Mouse (Mus musculus) cerebral cortex, adult 2 months (tissue): ENCODE measurements around the gene Mesp2.

Experiments used
- WGBS: fragments of 180-500 bp; shearing (Covaris S2); methylation state at CpG from one replicate; pipeline ENCODE4 v1.1.7; 2018; 5-methylcytosine and 5-hydroxymethylcytosine counted together

Gene Mesp2

DNA sequence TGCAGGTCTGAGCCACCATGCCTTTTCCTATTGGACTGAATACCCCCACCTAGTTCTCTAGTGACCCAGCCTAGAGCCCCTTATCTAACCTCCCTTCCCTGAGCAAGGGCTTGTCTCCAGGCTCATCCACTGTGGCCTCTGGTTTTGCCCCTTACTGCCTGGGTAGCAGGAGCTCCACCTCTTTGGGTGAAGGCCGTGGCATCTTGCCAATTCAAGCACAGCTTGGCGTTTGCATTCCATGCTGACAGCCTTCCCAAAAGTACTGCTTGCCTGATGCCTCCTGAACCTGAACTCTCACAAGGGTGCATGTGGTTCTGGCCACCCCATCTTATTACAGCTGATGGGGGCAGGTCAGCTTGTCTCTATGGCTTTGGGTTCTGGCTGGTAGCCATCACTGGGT lies 6.6 kb upstream of the Mesp2 start:
- 45% methylated on average over 2 of the region's 2 CpGs for WGBS

DNA sequence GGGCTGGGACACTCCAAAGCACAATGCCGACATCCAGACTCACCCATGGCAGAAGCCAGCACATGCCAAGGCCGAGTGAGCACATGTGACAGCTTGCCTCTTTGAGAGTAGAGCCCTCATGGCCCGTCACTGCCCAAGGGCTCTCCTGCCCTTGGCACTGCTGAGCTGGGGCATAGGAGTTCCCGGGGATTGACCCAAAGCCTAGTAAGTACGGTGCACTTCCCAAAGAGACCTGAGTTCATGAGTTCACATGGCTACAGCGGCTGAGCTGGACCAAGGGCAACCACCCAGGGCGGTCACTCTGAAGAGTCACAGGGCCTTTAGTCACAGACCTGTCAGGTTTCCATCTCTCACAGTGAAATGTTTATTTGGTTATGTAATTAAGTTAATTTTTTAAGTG lies 2.0 kb upstream of the Mesp2 start:
- WGBS: 91% methylated on average over 7 of the region's 7 CpGs

DNA sequence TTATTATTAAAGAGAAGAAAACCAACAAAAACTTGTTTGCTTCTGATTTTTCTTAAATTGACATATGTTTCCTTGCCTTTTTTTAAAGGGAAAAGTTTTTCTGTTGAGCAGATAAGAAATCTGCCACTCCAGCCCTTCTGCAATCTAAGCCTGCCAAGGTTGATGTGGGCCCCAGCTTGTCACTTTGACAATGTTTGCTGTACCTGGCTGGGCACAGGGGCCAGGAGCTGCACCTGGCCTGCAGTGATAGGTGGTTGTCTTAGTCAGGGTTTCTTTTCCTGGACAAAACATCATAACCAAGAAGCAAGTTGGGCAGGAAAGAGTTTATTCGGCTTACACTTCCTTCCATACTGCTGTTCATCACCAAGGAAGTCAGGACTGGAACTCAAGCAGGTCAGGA lies 2.9 kb downstream of the Mesp2 start:
- WGBS: 94% methylated on average over 1 of the region's 1 CpGs

DNA sequence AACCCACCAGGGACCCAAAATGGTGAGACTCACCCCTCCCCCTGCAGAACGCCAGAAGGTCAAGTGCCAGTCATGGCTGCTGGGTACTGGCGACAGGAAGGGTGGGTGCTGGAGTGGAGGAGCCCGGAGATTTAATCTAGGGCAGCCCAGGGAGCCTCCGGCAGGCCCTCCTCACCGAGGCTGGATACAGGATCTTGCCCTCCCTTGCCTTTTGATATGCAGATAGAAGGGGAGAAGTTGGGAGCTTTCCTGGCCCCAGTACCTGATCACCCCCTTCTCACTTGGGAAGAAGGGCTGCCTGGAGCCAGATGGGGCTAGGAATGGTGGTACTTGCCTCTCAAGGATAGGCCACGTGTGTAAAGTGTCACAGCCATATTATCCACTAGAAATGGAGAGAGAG lies 7.8 kb downstream of the Mesp2 start:
- 30% methylated on average over 6 of the region's 6 CpGs for WGBS

DNA sequence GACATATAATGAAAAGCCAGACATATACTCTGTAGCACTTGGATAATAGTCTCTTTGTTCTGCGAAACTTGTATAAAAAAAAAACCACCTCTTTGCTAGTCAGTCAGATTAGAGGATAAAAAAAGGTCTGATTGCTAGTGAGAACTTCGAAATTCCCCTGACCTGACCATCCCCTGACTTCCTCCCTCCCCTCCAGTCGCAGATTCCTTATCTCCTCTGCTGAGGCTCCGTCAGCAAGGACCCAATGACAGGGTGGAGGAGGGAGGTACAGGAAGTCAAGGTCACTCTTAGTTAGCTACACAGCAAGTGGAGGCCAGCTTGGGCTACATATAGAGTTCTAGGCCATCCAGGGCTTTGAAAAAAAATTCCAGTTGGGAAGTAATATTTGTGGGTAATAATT lies 9.0 kb downstream of the Mesp2 start:
- 70% methylated on average over 4 of the region's 4 CpGs for WGBS

DNA sequence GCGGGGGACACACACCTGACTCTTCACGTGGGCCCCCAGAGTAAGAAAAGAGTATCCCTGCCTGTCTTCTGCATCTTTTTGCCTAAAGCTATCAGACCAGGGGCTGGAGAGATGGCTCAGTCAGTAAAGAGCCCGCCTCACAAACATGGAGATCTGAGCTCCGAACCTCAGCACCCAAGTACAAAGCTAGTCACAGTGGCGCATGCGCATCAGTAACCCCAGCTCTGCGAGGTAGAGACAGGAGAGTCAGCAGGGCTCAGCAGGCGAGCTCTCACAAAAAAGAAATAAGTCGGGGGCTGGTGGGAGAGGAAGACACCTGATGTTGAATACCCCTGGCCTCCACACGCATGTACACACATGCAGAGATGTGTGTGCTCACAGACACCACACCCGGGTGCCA lies 9.5 kb downstream of the Mesp2 start:
- 80% methylated on average over 11 of the region's 11 CpGs for WGBS

DNA sequence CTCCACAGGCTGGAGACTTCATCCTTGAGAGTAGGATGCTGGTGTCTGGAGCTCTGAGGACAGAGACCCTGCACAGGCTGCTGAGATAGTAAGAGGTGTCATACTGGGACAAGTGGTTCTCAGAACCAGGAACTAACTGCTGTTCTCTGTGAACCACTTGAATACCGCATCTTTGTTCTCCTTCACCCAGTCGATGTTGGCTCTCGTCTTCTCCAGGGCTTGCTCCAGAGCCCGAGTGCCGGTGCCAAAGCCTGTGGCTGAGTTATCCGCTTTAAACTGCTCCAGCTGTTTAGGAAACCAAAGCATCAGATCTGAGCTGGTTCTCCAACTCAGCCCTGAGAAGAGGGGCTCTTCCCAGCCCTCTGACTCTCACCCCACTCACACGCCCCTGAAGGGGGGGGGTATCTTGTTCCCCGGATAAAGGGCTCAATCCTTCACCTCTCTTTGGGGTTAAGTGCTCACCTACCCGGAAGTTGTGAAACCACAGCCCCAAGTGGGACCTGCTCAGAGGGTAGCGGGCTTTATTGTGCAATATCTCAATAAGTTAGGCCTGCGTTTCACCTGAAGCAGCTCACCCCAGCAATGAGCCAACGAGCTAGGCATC lies 11.7 kb downstream of the Mesp2 start:
- WGBS: 66% methylated on average over 12 of the region's 12 CpGs

DNA sequence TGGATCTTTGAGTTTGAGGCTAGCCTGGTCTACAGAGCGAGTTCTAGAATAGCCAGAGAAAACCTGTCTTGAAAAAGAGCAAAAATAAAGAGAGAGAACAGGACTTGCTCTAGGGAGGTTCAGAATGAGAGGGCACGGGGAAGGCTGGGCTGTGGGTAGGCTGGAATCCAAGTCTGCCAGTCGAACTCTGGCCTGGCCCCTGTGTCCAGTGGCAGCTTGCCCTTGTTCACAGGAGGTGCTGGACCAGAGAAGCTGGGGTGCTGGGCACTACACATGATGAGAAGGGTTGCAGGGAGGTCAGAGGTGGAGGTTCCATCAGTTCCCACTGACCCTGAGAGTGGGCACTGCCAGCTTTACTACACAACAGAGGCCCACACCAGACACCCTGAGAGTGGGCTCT lies 17.8 kb downstream of the Mesp2 start:
- 79% methylated on average over 3 of the region's 3 CpGs for WGBS

DNA sequence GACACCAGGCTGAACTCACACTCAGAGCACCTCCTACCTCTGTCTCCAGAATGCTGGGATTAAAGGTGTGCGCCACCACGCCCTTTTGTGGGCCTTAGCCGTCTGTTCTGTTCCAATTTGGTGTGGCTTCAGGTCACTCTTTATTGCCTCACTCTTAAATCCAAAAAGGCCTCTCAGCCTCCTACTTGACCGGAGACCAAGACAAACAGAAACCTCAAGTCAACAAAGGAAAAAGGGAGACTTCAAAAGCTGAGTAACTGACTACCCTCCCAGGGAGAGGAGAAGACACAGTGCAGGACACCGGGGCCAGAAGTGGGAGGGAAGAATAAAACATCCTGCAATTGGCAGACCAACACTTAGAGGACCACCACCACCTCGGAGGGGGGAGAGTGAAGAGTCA lies 20.6 kb downstream of the Mesp2 start:
- WGBS: 75% methylated on average over 6 of the region's 6 CpGs

DNA sequence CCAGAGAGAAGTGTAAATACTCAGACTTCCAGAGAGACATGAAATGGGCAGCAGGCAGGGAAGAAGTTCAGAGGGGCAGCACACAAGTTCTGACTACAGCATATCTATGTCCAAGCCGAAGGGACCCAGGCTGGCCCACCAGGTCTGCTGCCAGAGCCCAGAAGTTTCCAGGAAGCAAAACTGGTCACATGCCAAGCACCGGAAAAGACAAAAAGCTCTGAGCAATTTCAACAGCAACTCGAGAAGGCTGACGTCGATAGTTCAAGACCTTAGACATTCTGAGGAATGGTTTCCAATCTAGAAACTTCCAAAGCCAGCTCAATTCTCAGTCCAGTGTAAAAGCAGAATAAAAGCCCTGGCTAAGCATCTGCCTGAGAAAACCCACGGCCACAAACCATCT lies 21.1 kb downstream of the Mesp2 start:
- WGBS: 52% methylated on average over 6 of the region's 6 CpGs

DNA sequence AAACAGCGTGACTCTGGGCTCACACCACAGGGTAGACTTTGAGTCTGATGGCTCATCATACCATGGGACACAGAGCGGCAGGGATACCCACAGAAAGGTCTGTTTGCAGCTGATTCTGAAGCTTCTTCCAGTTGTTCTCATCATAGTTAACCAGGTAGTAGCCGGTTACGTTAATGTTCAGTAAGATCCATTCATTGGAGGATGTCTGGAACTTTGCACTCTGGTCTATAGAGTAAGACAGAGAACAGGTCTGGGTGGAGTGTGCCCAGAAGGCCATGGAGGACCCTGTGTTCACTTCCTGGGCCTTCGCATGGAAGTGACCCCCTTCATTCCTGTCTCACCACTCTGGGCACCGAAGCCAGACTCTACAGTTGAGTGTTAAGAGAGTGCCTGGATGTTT lies 24.7 kb downstream of the Mesp2 start:
- 95% methylated on average over 6 of the region's 6 CpGs for WGBS

DNA sequence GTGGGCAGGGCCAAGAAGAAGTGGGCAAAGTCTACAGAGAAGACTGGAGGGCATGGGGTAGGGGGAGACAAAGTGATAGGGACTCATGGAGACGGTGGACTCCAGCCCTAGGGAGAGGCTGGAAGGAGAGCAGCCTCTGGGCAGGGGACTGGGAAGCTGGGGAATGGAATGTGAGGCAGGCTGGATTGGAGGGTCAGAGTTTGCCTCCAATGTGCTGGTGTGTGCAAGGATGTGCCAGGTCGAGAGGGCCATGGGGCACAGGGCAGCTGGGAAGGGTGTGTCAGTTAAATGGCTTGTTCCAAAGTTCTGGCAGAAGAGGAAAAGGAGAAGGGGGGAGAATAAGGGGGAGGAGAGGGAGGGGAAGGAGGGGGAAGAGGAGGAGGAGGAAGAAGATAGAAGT lies 26.7 kb downstream of the Mesp2 start:
- 80% methylated on average over 2 of the region's 2 CpGs for WGBS

DNA sequence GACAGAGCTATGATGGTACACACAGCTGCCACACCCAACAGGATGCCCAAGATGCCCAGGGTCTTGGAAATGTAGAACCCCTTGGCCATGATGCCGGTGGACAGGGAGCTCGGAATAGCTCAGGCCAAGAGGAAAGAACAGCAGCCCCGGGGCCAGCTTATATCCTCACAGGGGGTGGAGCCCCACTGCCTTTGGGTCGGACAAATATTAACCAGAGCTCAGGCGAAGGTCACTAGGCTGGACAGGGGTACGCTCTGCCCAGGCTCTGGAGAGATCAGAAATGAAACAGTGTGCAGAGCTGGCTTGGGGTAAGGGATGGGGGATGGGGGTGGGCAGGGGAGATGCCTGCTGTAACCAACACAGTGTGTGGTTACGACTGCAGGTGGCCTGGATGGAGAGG lies 31.6 kb downstream of the Mesp2 start:
- WGBS: 79% methylated on average over 7 of the region's 7 CpGs

DNA sequence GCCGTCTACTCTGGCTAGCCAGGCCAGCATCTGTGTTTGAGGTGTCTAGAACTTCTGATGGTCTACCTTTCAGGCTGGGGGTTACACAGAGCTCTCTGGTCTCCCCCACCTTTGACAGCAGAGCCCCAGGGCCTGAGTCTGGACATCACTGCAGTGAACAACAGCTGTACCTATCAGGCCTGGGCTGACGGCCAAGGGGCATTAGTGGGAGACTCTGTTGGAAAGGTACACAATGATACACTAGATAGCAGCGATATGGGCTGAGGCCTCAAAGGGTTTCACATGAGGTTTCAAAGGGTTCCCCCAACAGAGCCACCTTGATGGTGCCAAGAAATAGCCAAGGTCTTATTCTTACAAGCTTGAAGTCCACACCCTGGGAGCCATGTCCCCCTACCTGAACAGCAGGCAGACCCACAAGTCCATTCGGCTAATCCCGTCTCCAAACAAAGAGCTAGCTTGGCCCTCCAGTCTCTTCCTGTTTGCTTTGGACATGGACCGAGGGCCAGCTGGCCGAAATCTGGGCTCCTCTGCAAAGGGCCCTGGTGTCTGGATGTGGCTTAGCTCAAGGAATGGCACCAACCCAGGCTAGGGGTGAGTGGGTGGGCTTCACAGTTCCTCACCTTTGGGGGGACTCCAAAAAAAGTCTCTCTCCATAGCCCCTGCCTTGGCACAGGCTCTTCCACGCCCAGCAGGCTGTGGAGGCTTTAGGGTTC lies 33.7 kb downstream of the Mesp2 start:
- WGBS: 76% methylated on average over 8 of the region's 8 CpGs

DNA sequence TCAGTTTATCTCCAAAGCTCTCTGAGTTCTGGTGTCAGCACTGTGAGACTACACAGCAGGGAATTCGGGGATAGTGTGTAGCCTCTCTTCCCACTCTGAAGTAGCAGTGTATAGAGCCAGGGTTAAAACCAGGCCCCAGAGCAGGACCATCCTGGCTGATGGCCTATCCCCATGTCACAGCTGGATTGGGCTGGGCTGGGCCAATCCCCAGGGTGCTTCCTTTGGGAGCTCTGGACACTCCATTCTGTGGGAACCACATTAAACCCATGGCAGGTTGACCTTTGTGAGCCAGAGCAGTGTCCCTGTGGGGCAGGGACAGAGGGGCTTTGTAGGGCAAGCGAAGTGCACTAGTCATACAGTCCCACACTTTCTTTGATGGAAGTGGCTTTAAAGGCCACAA lies 35.8 kb downstream of the Mesp2 start:
- WGBS: 88% methylated on average over 2 of the region's 2 CpGs

DNA sequence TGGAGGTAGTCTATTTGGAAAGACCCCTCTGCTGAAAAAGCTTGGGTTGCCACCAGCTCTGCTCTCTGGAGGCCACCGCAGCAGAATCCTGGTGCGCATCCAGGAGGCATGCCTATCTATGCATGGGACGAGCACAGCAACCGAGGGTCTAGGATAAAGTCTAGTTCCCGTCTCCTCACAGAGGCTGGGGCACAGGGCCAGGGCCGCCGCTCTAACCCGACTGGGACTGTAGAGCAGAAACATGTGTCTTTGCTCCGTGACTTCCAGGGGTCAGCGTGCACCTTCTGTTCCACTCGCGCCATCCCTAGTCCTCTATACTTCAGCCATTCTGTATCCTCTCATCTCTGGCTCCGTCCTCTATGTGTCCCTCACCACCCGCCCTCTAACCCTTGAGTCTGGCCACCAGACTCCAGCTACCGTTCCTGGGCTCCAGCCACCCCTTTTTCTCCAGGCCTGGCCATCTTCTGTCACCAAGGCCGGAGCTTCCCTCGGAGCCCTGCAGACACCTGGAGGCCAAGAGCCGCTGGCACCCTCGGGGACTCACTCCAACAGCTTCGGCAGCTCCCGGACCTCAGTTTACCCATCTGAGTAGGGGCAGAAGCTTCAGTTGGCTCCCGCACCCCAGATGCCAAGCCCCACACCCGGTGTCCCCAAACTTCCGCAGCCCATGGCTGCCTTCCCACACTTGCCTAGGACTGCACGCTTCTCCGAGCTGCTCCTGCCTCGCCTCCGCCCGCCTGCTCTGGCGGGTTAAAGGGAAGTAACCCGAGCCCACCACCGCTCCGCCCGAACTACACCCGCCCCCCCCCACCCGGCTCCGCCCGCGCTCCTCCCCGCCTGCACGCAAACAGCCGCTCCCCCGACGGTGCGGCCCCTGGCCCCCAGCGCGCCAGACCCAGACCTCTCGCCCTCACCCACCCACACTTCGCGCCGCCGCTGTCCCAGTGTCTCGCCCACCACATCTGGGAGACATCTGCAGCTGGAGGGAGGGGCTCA lies 37.2 kb downstream of the Mesp2 start:
- WGBS: 22% methylated on average over 50 of the region's 53 CpGs

DNA sequence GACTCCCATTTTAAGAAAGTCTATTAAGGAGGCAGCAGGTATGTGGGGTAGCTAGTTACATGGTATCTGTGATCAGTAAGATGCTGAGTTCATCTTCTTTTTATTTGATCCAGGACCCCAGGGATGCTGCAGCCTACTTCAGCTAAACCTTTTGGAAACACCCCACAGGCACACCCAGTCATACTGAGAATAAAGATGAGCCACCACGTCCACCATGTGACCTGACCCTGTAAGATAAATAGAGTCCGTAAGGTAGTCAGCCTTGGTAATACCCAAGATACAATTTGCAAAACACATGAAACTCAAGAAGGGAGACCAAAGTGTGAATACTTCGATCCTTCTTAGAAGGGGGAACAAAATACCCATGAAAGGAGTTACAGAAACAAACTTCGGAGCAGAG lies 45.8 kb downstream of the Mesp2 start:
- 91% methylated on average over 4 of the region's 4 CpGs for WGBS

DNA sequence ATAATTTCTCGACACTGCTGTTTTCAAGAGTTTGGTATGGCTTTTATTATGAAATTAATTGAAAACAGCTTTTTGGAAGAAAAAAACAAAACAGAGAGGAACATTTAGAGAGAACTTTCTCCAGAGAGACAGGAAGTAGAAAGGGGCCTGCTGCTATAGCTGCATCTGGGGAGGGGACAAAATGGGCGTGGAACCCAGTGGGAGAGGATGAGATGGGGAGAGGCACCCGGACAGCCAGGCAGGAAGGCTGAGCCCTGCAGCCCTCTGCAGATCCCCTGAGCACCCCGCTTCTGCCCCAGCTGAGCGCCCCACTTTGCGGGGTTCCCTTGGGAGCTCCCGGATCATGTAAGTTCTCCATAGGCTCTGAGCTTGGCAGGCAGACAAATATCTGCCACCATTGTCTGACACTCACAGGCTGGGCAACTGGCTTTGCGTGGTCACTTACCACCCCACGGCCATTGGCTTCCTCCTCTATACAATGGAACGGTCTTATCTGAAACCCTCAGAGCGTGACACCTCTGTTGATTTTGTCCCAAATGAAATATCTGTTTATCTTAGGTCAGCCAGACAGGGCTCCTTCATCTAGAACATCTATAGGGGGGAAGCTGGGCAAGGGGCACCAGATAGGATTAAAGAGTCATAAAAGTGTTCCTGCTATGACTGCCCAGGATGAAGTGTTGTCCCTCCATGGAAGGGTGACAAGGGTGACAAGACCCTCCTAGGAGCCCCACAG lies 47.8 kb downstream of the Mesp2 start:
- 75% methylated on average over 11 of the region's 11 CpGs for WGBS

DNA sequence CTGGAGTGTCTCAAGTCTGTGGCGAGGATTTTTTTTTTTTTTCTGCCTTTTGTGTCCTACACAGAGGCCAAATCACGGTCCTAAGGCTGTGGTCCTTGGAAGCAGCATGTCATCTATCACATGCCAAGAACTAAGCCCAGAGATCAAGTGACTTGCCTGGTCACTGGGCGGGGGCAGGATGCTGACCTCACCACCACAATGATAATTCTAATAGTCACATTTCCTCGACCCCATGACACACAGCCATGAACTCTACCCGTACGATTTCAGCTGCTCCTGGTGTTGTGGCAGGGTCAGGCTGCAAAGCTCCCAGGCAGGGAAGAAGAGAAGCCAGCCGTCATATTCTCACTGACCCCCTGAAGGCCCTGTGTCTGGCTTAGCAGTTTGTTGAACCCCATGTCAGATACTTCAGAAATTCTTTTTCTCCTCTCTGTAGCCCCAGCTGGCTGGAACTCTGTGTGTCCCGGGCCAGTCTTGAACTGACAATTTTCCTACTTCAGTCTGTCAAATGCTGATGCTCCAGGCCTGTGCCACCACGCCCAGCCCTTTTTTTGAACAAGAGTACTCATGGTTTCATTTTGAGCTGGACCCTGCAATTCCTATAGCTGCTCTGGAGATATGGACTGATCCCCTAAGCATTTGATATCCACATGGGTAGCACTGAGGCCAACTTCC lies 48.6 kb downstream of the Mesp2 start:
- WGBS: 82% methylated on average over 9 of the region's 9 CpGs

DNA sequence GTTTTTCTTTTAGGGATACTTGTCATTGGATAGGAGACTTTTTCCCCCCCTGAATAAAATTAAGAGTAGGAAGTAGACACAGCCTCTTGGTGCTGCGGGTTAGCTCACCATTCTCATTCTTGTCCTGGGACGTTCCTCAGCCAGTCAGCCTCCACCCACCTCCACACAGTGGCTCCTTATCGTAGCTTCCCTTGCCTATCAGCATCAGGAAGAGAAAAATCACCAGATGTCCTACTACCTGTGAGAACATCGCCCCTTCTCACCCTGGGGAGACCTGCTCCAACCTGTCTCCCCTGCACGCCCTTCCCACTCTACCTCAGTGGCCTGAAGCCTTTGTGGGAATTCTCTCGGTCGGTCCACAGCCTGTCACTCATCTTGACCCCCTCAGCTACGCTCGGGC lies 50.3 kb downstream of the Mesp2 start, which contains the start of gene Anpep:
Gene Anpep, minus strand, starts transcription at position 249 of the 400 bp plus-strand sequence.
- 87% methylated on average over 9 of the region's 9 CpGs for WGBS

DNA sequence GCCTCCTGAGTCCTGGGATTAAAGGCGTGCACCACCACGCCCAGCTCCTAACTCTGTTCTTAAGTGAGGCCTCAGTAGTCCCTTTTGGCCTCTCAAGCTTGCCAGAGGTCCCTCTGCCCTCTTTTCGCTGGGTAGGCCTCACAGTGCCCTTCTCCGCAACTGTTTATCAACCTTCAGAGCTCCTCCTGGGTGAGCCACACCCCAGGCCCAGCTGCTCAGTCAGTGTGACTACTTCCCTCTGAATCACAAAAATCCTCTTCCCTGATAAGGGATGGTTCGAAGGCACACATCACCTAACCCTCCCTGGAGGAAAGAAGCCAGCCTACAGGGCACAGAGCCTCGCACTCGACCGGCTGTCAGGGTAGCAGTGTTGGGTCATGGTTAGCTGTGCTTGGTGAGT lies 51.3 kb downstream of the Mesp2 start:
- 95% methylated on average over 8 of the region's 8 CpGs for WGBS
